Mouse (Mus musculus) brain, embryonic 14.5 days (tissue): ENCODE measurements around the gene Txn2.

ENCODE experiments used
- CTCF ChIP-seq: fragments of 200-500 bp; IDR thresholded peaks from 2 replicates; pipeline ENCODE4 v1.5.1; 2012; ENCODE audit warnings: inconsistent platforms, mild to moderate bottlenecking, moderate library complexity, borderline replicate concordance; ENCODE audit not compliant: insufficient read depth, insufficient read length; ENCODE audit errors: extremely low read depth
- POLR2A ChIP-seq: fragments of 200-500 bp; IDR thresholded peaks from 2 replicates; pipeline ENCODE4 v1.6.1; 2012; ENCODE audit warnings: mild to moderate bottlenecking, inconsistent platforms, borderline replicate concordance; ENCODE audit not compliant: poor library complexity, insufficient read depth, insufficient read length, severe bottlenecking; ENCODE audit errors: extremely low read depth

- TF ChIP-seq POLR2A (no peak), CTCF (no peak)
Observed at GRCm38 (mm10) chr15:77906545-77906944, 22.3 kb downstream of the Txn2 start.
